Mouse (Mus musculus): ENCODE measurements around the gene Rnf26.

Gene Rnf26

GRCm38 (mm10) chr9:44046426-44046825 lies 66.9 kb downstream of the Rnf26 start:
- no peak for DNase-seq (ENCODE audit: low read depth)

- no peak for DNase-seq (ENCODE audit: low read depth)
These were observed 67.4 kb downstream of the Rnf26 start for GRCm38 (mm10) chr9:44045884-44046272.
